Mouse (Mus musculus) liver, embryonic 14.5 days (tissue): Measurements from ENCODE around the gene Rsu1. TPM values are rescaled to one million over a fixed set of nuclear protein-coding genes. Genes with fewer than 3 reads are reported as not detected.

ENCODE experiments used
- ATAC-seq: fragments of 200-750 bp; cut with Nextera tagmentation; 2 replicates; pipeline ENCODE4 v1.8.0; 2017; ENCODE audit warnings: moderate number of reproducible peaks, mild to moderate bottlenecking, moderate library complexity; ENCODE audit not compliant: insufficient read depth
- DNase-seq, 3 experiments: peaks; one replicate each; pipeline ENCODE4 v3.0.0-alpha.2; 2012 to 2013; ENCODE audit warnings: low read depth in 3 of 3, low spot score in 3 of 3
- H3K27ac ChIP-seq: fragments of 300-500 bp; sonication (generic); 2 replicates; pipeline ENCODE4 v1.5.1; 2014; ENCODE audit warnings: moderate library complexity, mild to moderate bottlenecking, control low read depth, inconsistent platforms
- H3K27me3 ChIP-seq: fragments of 300-500 bp; sonication (generic); 2 replicates; pipeline ENCODE4 v1.6.1; 2014; ENCODE audit warnings: mild to moderate bottlenecking, low read length, moderate library complexity; ENCODE audit not compliant: control insufficient read depth, insufficient read depth
- H3K36me3 ChIP-seq: fragments of 300-500 bp; sonication (generic); replicated peaks from 2 replicates; pipeline ENCODE4 v1.6.1; 2014; ENCODE audit warnings: low read depth; ENCODE audit not compliant: control insufficient read depth, insufficient read depth
- H3K4me1 ChIP-seq, 2 experiments: fragments of 200-500 bp in 1 of 2; fragments of 300-500 bp in 1 of 2; sonication (generic) in 1 of 2; replicated peaks; 2 replicates each; pipeline ENCODE4 v1.6.1; 2012 to 2014; ENCODE audit warnings: antibody characterized with exemption in 1 of 2, inconsistent platforms in 1 of 2, low read length in 1 of 2; ENCODE audit not compliant: control insufficient read depth in 2 of 2, insufficient read depth in 2 of 2
- H3K4me2 ChIP-seq: fragments of 300-500 bp; sonication (generic); 2 replicates; pipeline ENCODE4 v1.6.1; 2014; ENCODE audit warnings: low read depth, mild to moderate bottlenecking, control low read depth, moderate library complexity
- H3K4me3 ChIP-seq, 2 experiments: fragments of 200-500 bp in 1 of 2; fragments of 300-500 bp in 1 of 2; sonication (generic) in 1 of 2; 2 replicates each; pipeline ENCODE4 v1.5.1; 2012 to 2014; ENCODE audit warnings: low read depth in 2 of 2, low read length in 2 of 2, mild to moderate bottlenecking in 2 of 2, control low read depth in 1 of 2, inconsistent platforms in 1 of 2, moderate library complexity in 1 of 2; ENCODE audit not compliant: insufficient read depth in 1 of 2
- H3K9ac ChIP-seq: fragments of 300-500 bp; sonication (generic); replicated peaks from 2 replicates; pipeline ENCODE4 v1.6.1; 2014; ENCODE audit warnings: mild to moderate bottlenecking, control low read depth, moderate library complexity
- H3K9me3 ChIP-seq: fragments of 300-500 bp; sonication (generic); 2 replicates; pipeline ENCODE4 v1.6.1; 2016; ENCODE audit warnings: low read length, mixed read lengths; ENCODE audit not compliant: control insufficient read depth
- CTCF ChIP-seq: IDR thresholded peaks from 2 replicates; pipeline ENCODE4 v1.5.1; 2016; ENCODE audit warnings: antibody characterized with exemption, low read depth, control low read depth
- EP300 ChIP-seq: IDR thresholded peaks from 2 replicates; pipeline ENCODE4 v1.6.1; 2016; ENCODE audit warnings: antibody characterized with exemption, low read depth
- WGBS: fragments of 180-500 bp; shearing (Covaris S2); extraction: QIAGEN DNeasy Blood & Tissue Kit; methylation state at CpG from one replicate; pipeline ENCODE4 v1.1.7; 2014; ENCODE audit not compliant: insufficient replicate concordance; 5-methylcytosine and 5-hydroxymethylcytosine counted together
- polyA plus RNA-seq, 2 experiments: library from polyadenylated mRNA; depleted of rRNA in 1 of 2; stranded (reverse) in 1 of 2; unstranded in 1 of 2; fragments of >200 nt; fragmentation: Nextera tagmentation in 1 of 2; extraction: Ambion mirVana in 1 of 2; gene quantifications; 2 replicates each; pipeline versions ENCODE4 v1.2.1 to v1.2.3; 2012 to 2014

The Rsu1 gene
- polyA plus RNA-seq, 2 experiments: 47.8 to 58.5 TPM

DNA sequence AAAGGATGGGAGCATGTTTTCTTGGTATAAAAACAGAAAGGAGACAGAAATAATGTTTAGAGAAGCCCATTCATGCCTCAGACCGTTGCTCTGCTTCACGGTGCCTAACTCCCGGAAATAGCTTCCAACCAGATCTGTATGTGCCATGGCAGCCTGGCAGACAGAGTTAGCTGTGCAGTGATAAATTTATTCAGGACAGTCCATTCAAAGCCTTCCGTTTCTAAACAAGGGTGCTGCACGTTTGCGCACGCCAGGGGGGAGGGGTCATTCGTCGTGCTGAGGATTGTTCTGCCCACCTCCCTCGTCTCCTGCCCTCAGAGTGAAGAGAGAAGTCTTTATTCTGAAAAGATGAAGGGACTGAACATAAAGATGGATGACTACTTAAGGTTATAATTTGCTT is 141.9 kb downstream of the Rsu1 start:
- H3K27ac ChIP-seq: no peak overlapping the region
- no peak overlapping the region for H3K4me2 ChIP-seq
- no peaks in the 10 kb centered on the region for H3K27me3 ChIP-seq
- no peak overlapping the region for H3K4me3 ChIP-seq
- ATAC-seq (no peak), DNase-seq (no peak)
- no peaks in the 10 kb centered on the region for H3K9me3 ChIP-seq
- no peak overlapping the region for H3K9ac ChIP-seq
- WGBS: 78% methylated on average over 10 of the region's 10 CpGs
- H3K36me3 ChIP-seq: no peaks in the 10 kb centered on the region
- no peaks in the 10 kb centered on the region for H3K4me1 ChIP-seq
- TF ChIP-seq CTCF: no peak
- TF ChIP-seq EP300: no peak

DNA sequence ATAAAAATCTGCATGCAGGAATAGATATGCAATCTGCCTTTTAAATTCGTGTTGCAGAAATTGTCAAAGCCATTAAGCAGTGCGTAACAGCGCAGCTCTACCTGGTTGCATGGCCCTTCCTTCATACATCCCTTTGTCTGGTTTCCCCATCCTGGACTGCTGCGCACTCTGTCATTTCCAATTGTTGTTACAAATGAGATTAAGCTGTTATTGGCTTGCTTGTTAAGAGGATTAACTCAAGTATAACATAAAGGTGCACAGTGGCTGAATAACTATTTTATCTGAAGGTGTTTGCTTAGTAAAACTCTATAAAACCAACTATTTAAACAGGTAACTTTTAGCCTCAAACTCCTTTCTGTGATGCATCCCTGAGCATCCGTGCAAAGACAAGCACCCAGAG is 150.8 kb downstream of the Rsu1 start:
- no peak for DNase-seq
- Histone ChIP-seq H3K27me3 (no peaks in the 10 kb centered on the region), H3K4me1 (no peaks in the 10 kb centered on the region), H3K9me3 (no peaks in the 10 kb centered on the region), H3K9ac (no peak overlapping the region), H3K4me3 (no peak overlapping the region), H3K27ac (no peak overlapping the region), H3K4me2 (no peak overlapping the region), H3K36me3 (no peaks in the 10 kb centered on the region)
- TF ChIP-seq CTCF (no peak), EP300 (no peak)
- no peak for ATAC-seq
- WGBS: 74% methylated on average over 5 of the region's 5 CpGs

- no peak overlapping the region for H3K27ac ChIP-seq
- TF ChIP-seq CTCF (no peak), EP300 (no peak)
- no peaks in the 10 kb centered on the region for H3K4me1 ChIP-seq
- ATAC-seq (no peak), DNase-seq (no peak)
- no peak overlapping the region for H3K9ac ChIP-seq
- no peaks in the 10 kb centered on the region for H3K36me3 ChIP-seq
- 60% methylated on average over 4 of the region's 4 CpGs for WGBS
- no peak overlapping the region for H3K4me2 ChIP-seq
- H3K4me3 ChIP-seq: no peak overlapping the region
- no peaks in the 10 kb centered on the region for H3K27me3 ChIP-seq
- H3K9me3 ChIP-seq: no peaks in the 10 kb centered on the region
These were observed 153.3 kb downstream of the Rsu1 start for GRCm38 (mm10) chr2:13117896-13118295.

DNA sequence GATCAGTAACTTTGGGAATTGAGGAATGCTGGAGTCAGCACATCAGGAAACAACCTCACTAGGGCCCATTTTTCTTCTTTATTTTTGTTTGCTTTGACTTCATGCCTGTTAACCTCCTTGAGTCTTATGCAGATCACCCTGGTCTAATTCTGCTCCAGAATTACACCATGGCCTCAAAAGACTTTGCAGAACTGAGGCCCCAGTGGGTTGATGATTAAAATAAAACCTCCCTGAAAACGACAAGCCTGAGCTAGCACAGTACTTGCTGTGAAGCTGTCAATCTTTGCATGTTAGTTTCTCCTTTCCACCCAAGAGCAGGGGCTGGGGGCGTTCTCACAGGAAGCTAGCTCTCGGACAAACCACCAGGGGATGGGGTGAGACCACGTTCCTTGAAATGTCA is 164.7 kb downstream of the Rsu1 start:
- no peak overlapping the region for H3K4me2 ChIP-seq
- no peak overlapping the region for H3K4me3 ChIP-seq
- no peak for TF ChIP-seq CTCF
- TF ChIP-seq EP300: no peak
- H3K9ac ChIP-seq: no peak overlapping the region
- H3K27ac ChIP-seq: no peak overlapping the region
- H3K36me3 ChIP-seq: no peaks in the 10 kb centered on the region
- ATAC-seq (no peak), DNase-seq (no peak)
- H3K4me1 ChIP-seq: no peaks in the 10 kb centered on the region
- no peaks in the 10 kb centered on the region for H3K27me3 ChIP-seq
- 29% methylated on average over 4 of the region's 4 CpGs for WGBS
- H3K9me3 ChIP-seq: no peaks in the 10 kb centered on the region

DNA sequence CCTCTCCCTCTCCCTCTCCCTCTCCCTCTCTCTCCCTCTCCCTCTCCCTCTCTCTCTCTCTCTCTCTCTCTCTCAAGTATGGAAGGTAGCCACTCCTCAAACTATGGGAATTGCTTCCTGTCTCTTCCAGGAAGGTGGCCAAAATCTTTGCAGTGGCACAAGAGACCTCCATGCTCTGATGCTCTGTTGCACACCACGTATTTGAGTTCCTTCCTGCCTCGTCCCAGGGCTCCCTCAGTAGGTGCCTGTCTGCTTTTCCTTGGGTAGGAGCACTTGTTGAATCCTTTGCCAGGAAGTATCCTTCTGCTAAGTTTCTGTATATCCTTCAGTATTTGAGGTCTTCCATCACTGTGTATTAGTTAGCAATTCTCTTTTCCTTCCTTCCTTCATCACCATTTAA is 166.8 kb downstream of the Rsu1 start:
- TF ChIP-seq EP300 (no peak), CTCF (no peak)
- H3K27me3 ChIP-seq: no peaks in the 10 kb centered on the region
- no peaks in the 10 kb centered on the region for H3K9me3 ChIP-seq
- H3K36me3 ChIP-seq: no peaks in the 10 kb centered on the region
- WGBS: 39% methylated on average over 2 of the region's 2 CpGs
- no peak overlapping the region for H3K27ac ChIP-seq
- DNase-seq (no peak), ATAC-seq (no peak)
- no peaks in the 10 kb centered on the region for H3K4me1 ChIP-seq
- no peak overlapping the region for H3K4me2 ChIP-seq
- H3K4me3 ChIP-seq: no peak overlapping the region
- H3K9ac ChIP-seq: no peak overlapping the region
